Mouse (Mus musculus) spleen, adult 2 months (tissue): ENCODE results near the gene Pias1. TPM values are rescaled to one million over a fixed set of nuclear protein-coding genes. Genes with fewer than 3 reads are reported as not detected.
A peak's percentile ranks its signal among the peaks of the same experiment; 100 is the strongest.

Experiments used
- DNase-seq, 2 experiments: peaks; one replicate each; pipeline versions ENCODE4 v3.0.0 to v3.0.0-alpha.2; 2012 to 2021; ENCODE audit warnings: low spot score in 2 of 2, low read depth in 1 of 2
- H3K27ac ChIP-seq: fragments of 200-500 bp; 2 replicates; pipeline ENCODE4 v1.5.1; 2012; ENCODE audit warnings: low read length, inconsistent platforms; ENCODE audit not compliant: insufficient read depth
- H3K27me3 ChIP-seq: fragments of 200-500 bp; 2 replicates; pipeline ENCODE4 v1.6.1; 2012; ENCODE audit warnings: mild to moderate bottlenecking, moderate library complexity, low read length, inconsistent platforms; ENCODE audit not compliant: control insufficient read depth, insufficient read depth
- H3K36me3 ChIP-seq: fragments of 200-500 bp; 2 replicates; pipeline ENCODE4 v1.6.1; 2012; ENCODE audit warnings: mild to moderate bottlenecking, low read length, inconsistent platforms; ENCODE audit not compliant: control insufficient read depth, insufficient read depth
- H3K4me1 ChIP-seq: fragments of 200-500 bp; 2 replicates; pipeline ENCODE4 v1.6.1; 2011; ENCODE audit warnings: inconsistent platforms; ENCODE audit not compliant: control insufficient read depth, insufficient read depth, insufficient read length
- H3K4me3 ChIP-seq: fragments of 200-500 bp; 2 replicates; pipeline ENCODE4 v1.5.1; 2011; ENCODE audit warnings: mild to moderate bottlenecking, inconsistent platforms; ENCODE audit not compliant: insufficient read depth, insufficient read length; ENCODE audit errors: extremely low read depth
- CTCF ChIP-seq: fragments of 200-500 bp; IDR thresholded peaks from 2 replicates; pipeline ENCODE4 v1.5.1; 2011; ENCODE audit warnings: mild to moderate bottlenecking, inconsistent platforms; ENCODE audit not compliant: insufficient read depth, insufficient read length, insufficient replicate concordance; ENCODE audit errors: extremely low read depth
- POLR2A ChIP-seq: fragments of 200-500 bp; IDR thresholded peaks from 2 replicates; pipeline ENCODE4 v1.6.1; 2011; ENCODE audit warnings: low read depth, low read length, inconsistent platforms
- WGBS: fragments of 180-500 bp; shearing (Covaris S2); methylation state at CpG from one replicate; pipeline ENCODE4 v1.1.7; 2018; 5-methylcytosine and 5-hydroxymethylcytosine counted together
- polyA plus RNA-seq: library from polyadenylated mRNA; depleted of rRNA; stranded (reverse); fragments of >200 nt; gene quantifications from 2 replicates; pipeline ENCODE4 v1.2.3, GENCODE M21; 2012

The Pias1 gene
- polyA plus RNA-seq, 1 experiment, result 23.3 TPM

DNA sequence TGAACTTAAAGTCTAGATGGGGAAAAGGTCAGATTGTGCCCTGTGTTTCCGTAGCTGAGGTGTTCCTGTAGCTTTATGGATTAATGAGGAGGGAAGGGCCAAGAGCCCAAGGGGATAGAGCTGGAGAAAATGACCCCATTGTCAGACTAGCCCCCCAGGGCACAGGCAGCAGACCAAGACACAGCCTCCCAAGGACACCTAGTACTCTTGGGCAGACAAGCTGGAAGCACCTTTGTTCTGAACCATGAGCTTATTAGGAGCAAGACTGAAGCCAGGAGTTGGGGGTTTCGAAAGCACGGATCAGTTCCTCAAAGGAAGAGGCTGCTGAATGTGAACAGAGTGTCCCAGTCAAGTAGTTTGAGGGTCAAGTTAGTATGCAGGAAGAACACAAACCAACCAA lies 9.9 kb upstream of the Pias1 start:
- no peaks in the 10 kb centered on the region for H3K4me1 ChIP-seq
- no peak for TF ChIP-seq CTCF
- no peak for TF ChIP-seq POLR2A
- DNase-seq, result no peak
- no peak overlapping the region for H3K4me3 ChIP-seq
- 83% methylated on average over 3 of the region's 3 CpGs for WGBS
- no peaks in the 10 kb centered on the region for H3K36me3 ChIP-seq
- H3K27me3 ChIP-seq, result no peaks in the 10 kb centered on the region
- no peak overlapping the region for H3K27ac ChIP-seq

GRCm38 (mm10) chr9:62995186-62995585 lies 7.5 kb upstream of the Pias1 start:
- H3K27ac ChIP-seq, result no peak overlapping the region
- 76% methylated on average over 2 of the region's 2 CpGs for WGBS
- no peaks in the 10 kb centered on the region for H3K27me3 ChIP-seq
- H3K36me3 ChIP-seq, result no peaks in the 10 kb centered on the region
- TF ChIP-seq CTCF, result no peak
- TF ChIP-seq POLR2A, result no peak
- no peak for DNase-seq
- H3K4me1 ChIP-seq, result no peaks in the 10 kb centered on the region
- no peak overlapping the region for H3K4me3 ChIP-seq

DNA sequence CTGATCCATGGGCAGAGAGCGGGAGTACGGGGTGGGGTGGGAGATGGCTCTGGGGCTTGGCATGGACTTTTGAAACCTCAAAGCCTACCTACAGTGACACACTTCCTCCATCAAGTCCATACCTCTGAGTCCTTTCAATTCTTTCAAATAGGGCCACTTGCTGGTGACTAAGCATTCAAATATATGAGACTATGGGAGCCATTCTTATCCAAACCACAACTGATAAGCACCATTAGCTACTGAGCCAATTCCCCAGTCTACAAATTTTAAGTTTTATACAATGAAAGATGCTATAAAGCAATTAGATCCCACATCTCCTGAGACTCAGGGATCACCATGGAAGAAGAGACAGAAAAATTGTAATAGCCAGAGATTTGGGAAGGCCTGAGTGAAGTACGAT lies 2.4 kb upstream of the Pias1 start:
- DNase-seq, result no peak
- TF ChIP-seq CTCF, result no peak
- no peaks in the 10 kb centered on the region for H3K27me3 ChIP-seq
- 94% methylated on average over 3 of the region's 3 CpGs for WGBS
- H3K36me3 ChIP-seq, result no peaks in the 10 kb centered on the region
- no peak overlapping the region for H3K4me3 ChIP-seq
- no peak overlapping the region for H3K27ac ChIP-seq
- no peaks in the 10 kb centered on the region for H3K4me1 ChIP-seq

DNA sequence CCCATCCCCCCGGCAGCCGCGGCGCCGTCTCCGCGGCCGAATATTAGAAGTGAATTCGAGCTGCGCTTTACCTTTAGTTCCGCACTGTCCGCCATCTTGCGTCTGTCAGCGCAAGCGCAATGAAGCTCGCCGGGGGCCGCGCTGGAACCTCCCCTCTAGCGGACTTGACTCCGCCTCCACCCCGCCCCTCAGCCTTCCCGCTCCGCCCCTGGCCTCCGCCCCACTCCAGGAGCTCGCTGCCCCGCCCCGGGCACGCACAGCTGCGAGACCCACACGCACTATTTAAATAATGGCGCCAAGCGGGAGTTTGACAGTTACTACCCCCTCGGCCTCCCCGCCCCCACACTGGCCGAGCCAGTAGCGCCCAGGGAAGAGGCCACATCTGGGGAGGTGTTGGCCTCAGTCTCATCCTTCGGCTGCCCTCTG lies 6.9 kb downstream of the Pias1 start:
- peaks cover 8% of the 10 kb centered on the region; the same call in 1 of the 2 replicates for H3K4me1 ChIP-seq
- peak overlapping the region; percentile 96 for H3K27ac ChIP-seq
- 0 out of 2 replicates have a peak, but pooled peaks cover 2% of the 10 kb centered on the region for H3K36me3 ChIP-seq
- WGBS, result 1% methylated on average over 37 of the region's 38 CpGs
- DNase-seq, result peak; percentile 90 to 98
- no peaks in the 10 kb centered on the region for H3K27me3 ChIP-seq
- peak overlapping the region; percentile 94 for H3K4me3 ChIP-seq
- TF ChIP-seq POLR2A, result peak; percentile 89
- no peak for TF ChIP-seq CTCF

DNA sequence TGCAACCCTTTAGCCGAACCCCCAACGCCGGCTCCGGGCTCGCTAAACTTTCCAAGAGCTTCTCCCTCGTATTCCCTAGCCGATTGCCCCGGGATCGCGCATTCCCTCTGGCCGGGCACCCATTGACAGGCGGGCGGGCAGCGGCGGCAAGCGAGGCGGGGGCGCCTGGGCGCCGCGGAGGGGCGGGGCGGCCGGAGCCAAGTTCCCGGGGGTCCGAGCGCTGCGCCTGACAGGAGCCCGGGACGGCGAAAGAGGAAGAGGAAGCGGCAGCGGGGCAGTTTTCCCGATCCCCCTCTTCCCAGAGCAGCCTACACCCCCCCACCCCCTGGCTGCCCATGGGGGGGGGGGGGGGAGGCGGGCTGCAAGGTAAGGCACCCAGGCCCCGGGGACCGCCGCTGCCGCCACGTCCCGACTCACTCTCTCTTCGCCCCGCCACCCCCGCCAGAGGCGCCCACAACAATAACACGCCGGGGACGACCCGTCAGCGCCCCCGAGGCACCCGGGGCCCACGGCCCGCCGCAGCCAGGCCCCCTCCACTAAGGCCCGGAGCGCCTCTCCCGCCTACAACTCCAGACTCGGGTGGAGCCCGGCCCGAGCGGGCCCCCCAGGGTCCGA lies 7.5 kb downstream of the Pias1 start:
- WGBS, result 2% methylated on average over 46 of the region's 63 CpGs
- TF ChIP-seq POLR2A, result no peak
- no peak for TF ChIP-seq CTCF
- peak overlapping the region; percentile 94 for H3K4me3 ChIP-seq
- peak in 1 of 2 experiments; percentile 25 for DNase-seq
- H3K4me1 ChIP-seq, result peaks cover 8% of the 10 kb centered on the region; the same call in 1 of the 2 replicates
- H3K27me3 ChIP-seq, result no peaks in the 10 kb centered on the region
- H3K27ac ChIP-seq, result peak overlapping the region; percentile 96
- H3K36me3 ChIP-seq, result 0 out of 2 replicates have a peak, but pooled peaks cover 2% of the 10 kb centered on the region

- Histone ChIP-seq H3K4me3 (peak overlapping the region; percentile 94), H3K27me3 (no peaks in the 10 kb centered on the region), H3K4me1 (peaks cover 8% of the 10 kb centered on the region; the same call in 1 of the 2 replicates), H3K27ac (peak overlapping the region; percentile 23; the same call in 1 of the 2 replicates), H3K36me3 (0 out of 2 replicates have a peak, but pooled peaks cover 2% of the 10 kb centered on the region)
- TF ChIP-seq CTCF (no peak), POLR2A (no peak)
- no peak for DNase-seq
- 3% methylated on average over 17 of the region's 17 CpGs for WGBS
These were observed 8.1 kb downstream of the Pias1 start for GRCm38 (mm10) chr9:62979461-62980161.

DNA sequence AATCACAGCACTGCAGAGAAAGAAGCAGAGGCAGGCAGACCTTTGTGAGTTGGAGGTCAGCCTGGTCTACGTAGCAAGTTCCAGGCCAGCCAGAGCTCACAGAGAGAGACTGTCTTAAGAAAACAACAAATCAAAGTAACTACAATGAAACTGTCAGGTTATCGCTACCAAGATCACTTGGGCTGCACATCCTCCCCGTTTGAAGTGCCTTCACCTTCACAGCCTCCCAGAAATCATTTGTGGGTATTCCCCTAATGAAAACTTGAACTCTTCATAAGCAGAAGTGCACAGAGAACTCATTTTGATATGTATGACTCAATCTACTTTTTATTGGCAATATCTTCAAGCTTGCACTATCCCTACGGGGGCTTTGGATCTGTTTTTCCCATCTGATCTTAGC lies 10.6 kb downstream of the Pias1 start:
- WGBS, result 50% methylated on average over 4 of the region's 4 CpGs
- Histone ChIP-seq H3K4me3 (no peak overlapping the region), H3K27me3 (no peaks in the 10 kb centered on the region), H3K36me3 (0 out of 2 replicates have a peak, but pooled peaks cover 2% of the 10 kb centered on the region), H3K27ac (no peak overlapping the region), H3K4me1 (peaks cover 12% of the 10 kb centered on the region)
- no peak for DNase-seq
- TF ChIP-seq CTCF, result no peak
- no peak for TF ChIP-seq POLR2A
